Mouse (Mus musculus) kidney, postnatal 14 days (tissue): ENCODE results near the gene Stk39.
A peak's percentile ranks its signal among the peaks of the same experiment; 100 is the strongest.

Experiments
- DNase-seq: peaks from one replicate; pipeline ENCODE4 v3.0.0; 2022; ENCODE audit warnings: mixed read lengths

Stk39 gene

GRCm38 (mm10) chr2:68379631-68380030 is 92.4 kb downstream of the Stk39 start:
- no peak for DNase-seq

GRCm38 (mm10) chr2:68378319-68378718 is 93.7 kb downstream of the Stk39 start:
- no peak for DNase-seq

GRCm38 (mm10) chr2:68377251-68377681 is 94.8 kb downstream of the Stk39 start:
- peak; percentile 64 for DNase-seq

- DNase-seq = peak; percentile 76
These were observed 95.4 kb downstream of the Stk39 start for GRCm38 (mm10) chr2:68376660-68377059.

GRCm38 (mm10) chr2:68374202-68374601 is 97.9 kb downstream of the Stk39 start:
- no peak for DNase-seq

GRCm38 (mm10) chr2:68371912-68372311 is 100.2 kb downstream of the Stk39 start:
- DNase-seq = no peak

GRCm38 (mm10) chr2:68370326-68370725 is 101.7 kb downstream of the Stk39 start:
- DNase-seq = no peak

GRCm38 (mm10) chr2:68369080-68369479 is 103.0 kb downstream of the Stk39 start:
- DNase-seq = no peak

GRCm38 (mm10) chr2:68367944-68368343 is 104.1 kb downstream of the Stk39 start:
- no peak for DNase-seq

- DNase-seq = no peak
These were observed 105.2 kb downstream of the Stk39 start for GRCm38 (mm10) chr2:68366897-68367193.

- DNase-seq = no peak
These were observed 105.8 kb downstream of the Stk39 start for GRCm38 (mm10) chr2:68366091-68366896.

GRCm38 (mm10) chr2:68365504-68365903 is 106.6 kb downstream of the Stk39 start:
- DNase-seq = no peak

- peak; percentile 70 for DNase-seq
These were observed 107.7 kb downstream of the Stk39 start for GRCm38 (mm10) chr2:68364181-68364900.

- DNase-seq = no peak
These were observed 108.9 kb downstream of the Stk39 start for GRCm38 (mm10) chr2:68363159-68363558.

- no peak for DNase-seq
These were observed 110.4 kb downstream of the Stk39 start for GRCm38 (mm10) chr2:68361701-68362100.

- DNase-seq = peak; percentile 74
These were observed 121.4 kb downstream of the Stk39 start for GRCm38 (mm10) chr2:68350621-68351020.

- DNase-seq = peak; percentile 80
These were observed 122.3 kb downstream of the Stk39 start for GRCm38 (mm10) chr2:68349593-68350383.

GRCm38 (mm10) chr2:68348966-68349365 is 123.1 kb downstream of the Stk39 start:
- DNase-seq = no peak

GRCm38 (mm10) chr2:68346606-68347237 is 125.3 kb downstream of the Stk39 start:
- DNase-seq = no peak

GRCm38 (mm10) chr2:68345269-68345668 is 126.8 kb downstream of the Stk39 start:
- no peak for DNase-seq

GRCm38 (mm10) chr2:68343751-68344150 is 128.3 kb downstream of the Stk39 start:
- no peak for DNase-seq

GRCm38 (mm10) chr2:68342122-68342646 is 129.9 kb downstream of the Stk39 start:
- DNase-seq = no peak

- DNase-seq = no peak
These were observed 135.2 kb downstream of the Stk39 start for GRCm38 (mm10) chr2:68336913-68337312.
